Mouse (Mus musculus) liver, postnatal 0 days (tissue): ENCODE data around the gene Accsl. TPM values are rescaled to one million over a fixed set of nuclear protein-coding genes. Genes with fewer than 3 reads are reported as not detected.

ENCODE experiments used
- ATAC-seq: fragments of 200-750 bp; cut with Nextera tagmentation; 2 replicates; pipeline ENCODE4 v1.8.0; 2017; ENCODE audit warnings: mild to moderate bottlenecking, moderate library complexity
- DNase-seq: peaks from one replicate; pipeline ENCODE4 v3.0.0-alpha.2; 2016
- H3K27ac ChIP-seq: fragments of 300-500 bp; sonication (generic); 2 replicates; pipeline ENCODE4 v1.5.1; 2014; ENCODE audit warnings: antibody characterized with exemption, moderate library complexity, mild to moderate bottlenecking, low read depth
- H3K27me3 ChIP-seq: fragments of 300-500 bp; sonication (generic); 2 replicates; pipeline ENCODE4 v1.6.1; 2014; ENCODE audit warnings: low read length, control low read depth, mixed read lengths; ENCODE audit not compliant: insufficient read depth
- H3K36me3 ChIP-seq: fragments of 300-500 bp; sonication (generic); replicated peaks from 2 replicates; pipeline ENCODE4 v1.6.1; 2014; ENCODE audit warnings: mild to moderate bottlenecking, control low read depth, low read length, moderate library complexity, mixed read lengths; ENCODE audit not compliant: insufficient read depth
- H3K4me1 ChIP-seq: fragments of 300-500 bp; sonication (generic); 2 replicates; pipeline ENCODE4 v1.6.1; 2014; ENCODE audit warnings: antibody characterized with exemption, mild to moderate bottlenecking, control low read depth; ENCODE audit not compliant: insufficient read depth
- H3K4me2 ChIP-seq: fragments of 300-500 bp; sonication (generic); 2 replicates; pipeline ENCODE4 v1.6.1; 2014; ENCODE audit warnings: low read depth, mild to moderate bottlenecking, low read length, moderate library complexity, mixed read lengths
- H3K4me3 ChIP-seq: fragments of 300-500 bp; sonication (generic); 2 replicates; pipeline ENCODE4 v1.5.1; 2014; ENCODE audit warnings: low read depth, low read length
- H3K9ac ChIP-seq: fragments of 300-500 bp; sonication (generic); replicated peaks from 2 replicates; pipeline ENCODE4 v1.6.1; 2014; ENCODE audit warnings: mild to moderate bottlenecking, moderate library complexity
- H3K9me3 ChIP-seq: fragments of 300-500 bp; sonication (generic); 2 replicates; pipeline ENCODE4 v1.6.1; 2016; ENCODE audit warnings: mild to moderate bottlenecking, control low read depth, low read length, mixed read lengths
- CTCF ChIP-seq: sonication (generic); IDR thresholded peaks from 2 replicates; pipeline ENCODE4 v1.5.1; 2016; ENCODE audit warnings: antibody characterized with exemption, low read depth
- EP300 ChIP-seq: IDR thresholded peaks from 2 replicates; pipeline ENCODE4 v1.6.1; 2016; ENCODE audit warnings: antibody characterized with exemption, low read depth, mild to moderate bottlenecking
- WGBS: fragments of 180-500 bp; shearing (Covaris S2); extraction: QIAGEN DNeasy Blood & Tissue Kit; methylation state at CpG from one replicate; pipeline ENCODE4 v1.1.7; 2014; ENCODE audit not compliant: insufficient replicate concordance; 5-methylcytosine and 5-hydroxymethylcytosine counted together
- polyA plus RNA-seq: library from polyadenylated mRNA; unstranded; fragments of >200 nt; fragmentation: Nextera tagmentation; extraction: Ambion mirVana; gene quantifications from 2 replicates; pipeline ENCODE4 v1.2.1, GENCODE M21; 2015

Accsl gene
- polyA plus RNA-seq, 1 experiment from 2014 or later = 0.13 TPM

GRCm38 (mm10) chr2:93880450-93880849, 11.5 kb upstream of the Accsl start:
- 65% methylated on average over 8 of the region's 8 CpGs for WGBS

GRCm38 (mm10) chr2:93877005-93877404, 8.0 kb upstream of the Accsl start:
- DNase-seq (no peak), ATAC-seq (no peak)
- no peak overlapping the region for H3K4me2 ChIP-seq
- peaks cover 7% of the 10 kb centered on the region; the same call in 1 of the 2 replicates for H3K4me1 ChIP-seq
- H3K27ac ChIP-seq = no peak overlapping the region
- no peak overlapping the region for H3K4me3 ChIP-seq
- WGBS = 41% methylated on average over 5 of the region's 5 CpGs
- no peaks in the 10 kb centered on the region for H3K27me3 ChIP-seq
- H3K9ac ChIP-seq = no peak overlapping the region
- no peaks in the 10 kb centered on the region for H3K36me3 ChIP-seq
- no peak for TF ChIP-seq EP300
- TF ChIP-seq CTCF = no peak
- H3K9me3 ChIP-seq = no peaks in the 10 kb centered on the region

More at GRCm38 (mm10) chr2:93880450-93880849, 11.5 kb upstream of the Accsl start:
- TF ChIP-seq CTCF (no peak), EP300 (no peak)
- no peak overlapping the region for H3K9ac ChIP-seq
- H3K27me3 ChIP-seq = no peaks in the 10 kb centered on the region
- no peak overlapping the region for H3K4me2 ChIP-seq
- ATAC-seq (no peak), DNase-seq (no peak)
- H3K36me3 ChIP-seq = no peaks in the 10 kb centered on the region
- H3K4me3 ChIP-seq = no peak overlapping the region
- no peaks in the 10 kb centered on the region for H3K9me3 ChIP-seq
- H3K27ac ChIP-seq = no peak overlapping the region
- H3K4me1 ChIP-seq = 0 out of 2 replicates have a peak, but pooled peaks cover 3% of the 10 kb centered on the region

- no peak overlapping the region for H3K27ac ChIP-seq
- no peaks in the 10 kb centered on the region for H3K9me3 ChIP-seq
- H3K36me3 ChIP-seq = no peaks in the 10 kb centered on the region
- ATAC-seq (no peak), DNase-seq (no peak)
- H3K4me3 ChIP-seq = no peak overlapping the region
- no peak overlapping the region for H3K4me2 ChIP-seq
- H3K9ac ChIP-seq = no peak overlapping the region
- WGBS = 71% methylated on average over 3 of the region's 3 CpGs
- TF ChIP-seq CTCF (no peak), EP300 (no peak)
- no peaks in the 10 kb centered on the region for H3K27me3 ChIP-seq
- H3K4me1 ChIP-seq = peaks cover 4% of the 10 kb centered on the region; the same call in 1 of the 2 replicates
Measured at GRCm38 (mm10) chr2:93874606-93875005, 5.6 kb upstream of the Accsl start.

GRCm38 (mm10) chr2:93874227-93874514, 5.2 kb upstream of the Accsl start:
- Histone ChIP-seq H3K4me2 (no peak overlapping the region), H3K27ac (no peak overlapping the region), H3K27me3 (no peaks in the 10 kb centered on the region), H3K36me3 (no peaks in the 10 kb centered on the region), H3K9ac (no peak overlapping the region), H3K4me3 (no peak overlapping the region), H3K9me3 (no peaks in the 10 kb centered on the region), H3K4me1 (peaks cover 4% of the 10 kb centered on the region; the same call in 1 of the 2 replicates)
- no peak for ATAC-seq
- no peak for DNase-seq
- WGBS = 15% methylated on average over 2 of the region's 2 CpGs
- TF ChIP-seq EP300 = no peak

- Histone ChIP-seq H3K36me3 (no peaks in the 10 kb centered on the region), H3K27me3 (no peaks in the 10 kb centered on the region), H3K4me2 (no peak overlapping the region; the same call in 1 of the 2 replicates), H3K9me3 (no peaks in the 10 kb centered on the region), H3K27ac (no peak overlapping the region), H3K4me1 (peaks cover 4% of the 10 kb centered on the region; the same call in 1 of the 2 replicates), H3K4me3 (no peak overlapping the region), H3K9ac (no peak overlapping the region)
- ATAC-seq (no peak), DNase-seq (peak; percentile 23)
- TF ChIP-seq EP300 (no peak), CTCF (no peak)
- 21% methylated on average over 12 of the region's 12 CpGs for WGBS
Measured at GRCm38 (mm10) chr2:93873449-93874226, 4.7 kb upstream of the Accsl start.

- H3K9ac ChIP-seq = no peak overlapping the region
- H3K27ac ChIP-seq = no peak overlapping the region
- H3K27me3 ChIP-seq = no peaks in the 10 kb centered on the region
- no peaks in the 10 kb centered on the region for H3K36me3 ChIP-seq
- no peak overlapping the region for H3K4me3 ChIP-seq
- no peak overlapping the region for H3K4me2 ChIP-seq
- 73% methylated on average over 7 of the region's 7 CpGs for WGBS
- ATAC-seq (no peak), DNase-seq (no peak)
- no peaks in the 10 kb centered on the region for H3K9me3 ChIP-seq
- TF ChIP-seq CTCF = no peak
- TF ChIP-seq EP300 = no peak
- peaks cover 4% of the 10 kb centered on the region; the same call in 1 of the 2 replicates for H3K4me1 ChIP-seq
Measured at GRCm38 (mm10) chr2:93872257-93872656, 3.3 kb upstream of the Accsl start.
